Mouse (Mus musculus) heart, embryonic 14.5 days (tissue): ENCODE results near the gene Pik3ap1. TPM values are rescaled to one million over a fixed set of nuclear protein-coding genes. Genes with fewer than 3 reads are reported as not detected.
"Not testable (repeated sequence)": the region's sequence is repeated elsewhere in the genome, so short reads cannot be mapped to it uniquely, and the experiment has no call there.

Source experiments
- ATAC-seq: fragments of 200-750 bp; cut with Nextera tagmentation; 2 replicates; pipeline ENCODE4 v1.8.0; 2017; ENCODE audit warnings: low read depth, moderate TSS enrichment; ENCODE audit not compliant: insufficient number of reproducible peaks, insufficient read depth, low FRiP score
- H3K27ac ChIP-seq, 2 experiments: fragments of 200-500 bp in 1 of 2; fragments of 300-500 bp in 1 of 2; sonication (generic) in 1 of 2; replicated peaks in 1 of 2; 2 replicates each; pipeline ENCODE4 v1.5.1; 2012 to 2014; ENCODE audit warnings: low read depth in 2 of 2, low read length in 2 of 2, control low read depth in 1 of 2, mild to moderate bottlenecking in 1 of 2, mixed read lengths in 1 of 2; ENCODE audit not compliant: control insufficient read depth in 1 of 2, insufficient read depth in 1 of 2
- H3K27me3 ChIP-seq: fragments of 300-500 bp; sonication (generic); 2 replicates; pipeline ENCODE4 v1.6.1; 2014; ENCODE audit warnings: mild to moderate bottlenecking, low read length, control low read depth; ENCODE audit not compliant: control insufficient read depth, insufficient read depth
- H3K36me3 ChIP-seq: fragments of 300-500 bp; sonication (generic); 2 replicates; pipeline ENCODE4 v1.6.1; 2014; ENCODE audit warnings: mild to moderate bottlenecking, control low read depth, low read length, mixed read lengths; ENCODE audit not compliant: control insufficient read depth, insufficient read depth
- H3K4me1 ChIP-seq, 2 experiments: fragments of 200-500 bp in 1 of 2; fragments of 300-500 bp in 1 of 2; sonication (generic) in 1 of 2; 2 replicates each; pipeline ENCODE4 v1.6.1; 2012 to 2014; ENCODE audit warnings: low read length in 2 of 2, control low read depth in 1 of 2, mixed read lengths in 1 of 2; ENCODE audit not compliant: control insufficient read depth in 2 of 2, insufficient read depth in 2 of 2
- H3K4me2 ChIP-seq: fragments of 300-500 bp; sonication (generic); 2 replicates; pipeline ENCODE4 v1.6.1; 2014; ENCODE audit warnings: mild to moderate bottlenecking, low read length
- H3K4me3 ChIP-seq, 2 experiments: fragments of 200-500 bp in 1 of 2; fragments of 300-500 bp in 1 of 2; sonication (generic) in 1 of 2; 2 replicates each; pipeline ENCODE4 v1.5.1; 2012 to 2014; ENCODE audit warnings: low read length in 2 of 2, mild to moderate bottlenecking in 2 of 2, control low read depth in 1 of 2, low read depth in 1 of 2, moderate library complexity in 1 of 2; ENCODE audit not compliant: control insufficient read depth in 1 of 2, insufficient read depth in 1 of 2
- H3K9ac ChIP-seq: fragments of 300-500 bp; sonication (generic); 2 replicates; pipeline ENCODE4 v1.6.1; 2014; ENCODE audit warnings: mild to moderate bottlenecking, low read length
- H3K9me3 ChIP-seq: fragments of 300-500 bp; sonication (generic); 2 replicates; pipeline ENCODE4 v1.6.1; 2016; ENCODE audit warnings: low read length, control low read depth; ENCODE audit not compliant: control insufficient read depth
- WGBS: fragments of 180-500 bp; shearing (Covaris S2); extraction: QIAGEN DNeasy Blood & Tissue Kit; methylation state at CpG from one replicate; pipeline ENCODE4 v1.1.7; 2014; 5-methylcytosine and 5-hydroxymethylcytosine counted together
- polyA plus RNA-seq: library from polyadenylated mRNA; unstranded; fragments of >200 nt; fragmentation: Nextera tagmentation; extraction: Ambion mirVana; gene quantifications from 2 replicates; pipeline ENCODE4 v1.2.1, GENCODE M21; 2014

Pik3ap1 gene
- polyA plus RNA-seq, 1 experiment from 2014 or later, result 1.3 TPM

- H3K9me3 ChIP-seq, result no peaks in the 10 kb centered on the region
- no peak overlapping the region for H3K4me2 ChIP-seq
- peaks cover 2 to 8% of the 10 kb centered on the region in 2 experiments; a peak in 2 of 4 replicates for H3K4me1 ChIP-seq
- no peak overlapping the region for H3K27ac ChIP-seq
- no peaks in the 10 kb centered on the region for H3K36me3 ChIP-seq
- no peak overlapping the region for H3K9ac ChIP-seq
- WGBS, result 79% methylated on average over 7 of the region's 7 CpGs
- no peak for ATAC-seq
- 0 out of 2 replicates have a peak, but pooled peaks cover 3% of the 10 kb centered on the region for H3K27me3 ChIP-seq
- H3K4me3 ChIP-seq, result no peak overlapping the region
Observed at GRCm38 (mm10) chr19:41314696-41315095, 70.2 kb downstream of the Pik3ap1 start.

DNA sequence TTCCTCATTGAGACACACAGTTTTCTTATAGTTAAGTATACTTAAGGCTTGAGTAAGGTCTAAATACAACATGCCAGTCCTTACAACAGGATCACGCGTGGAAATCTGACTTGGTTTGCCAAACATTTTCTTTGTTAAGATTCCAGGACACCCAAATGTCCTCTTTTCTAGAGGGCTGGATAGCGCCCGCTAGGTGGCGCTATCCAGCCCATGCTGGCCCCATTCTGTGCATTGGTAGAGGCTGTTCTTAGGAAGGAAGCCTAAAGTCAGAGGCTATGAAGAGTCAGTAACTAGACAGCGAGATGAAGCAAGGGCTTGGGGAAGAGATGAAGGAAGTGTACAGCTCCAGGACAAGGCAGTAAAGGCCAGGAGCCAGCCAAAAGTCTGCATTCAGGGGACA lies 71.2 kb downstream of the Pik3ap1 start:
- H3K9ac ChIP-seq, result no peak overlapping the region
- H3K4me2 ChIP-seq, result no peak overlapping the region
- no peak for ATAC-seq
- peaks cover 2 to 8% of the 10 kb centered on the region in 2 experiments; a peak in 2 of 4 replicates for H3K4me1 ChIP-seq
- H3K36me3 ChIP-seq, result no peaks in the 10 kb centered on the region
- 22% methylated on average over 6 of the region's 6 CpGs for WGBS
- no peaks in the 10 kb centered on the region for H3K27me3 ChIP-seq
- no peak overlapping the region for H3K27ac ChIP-seq
- H3K9me3 ChIP-seq, result no peaks in the 10 kb centered on the region
- H3K4me3 ChIP-seq, result no peak overlapping the region

DNA sequence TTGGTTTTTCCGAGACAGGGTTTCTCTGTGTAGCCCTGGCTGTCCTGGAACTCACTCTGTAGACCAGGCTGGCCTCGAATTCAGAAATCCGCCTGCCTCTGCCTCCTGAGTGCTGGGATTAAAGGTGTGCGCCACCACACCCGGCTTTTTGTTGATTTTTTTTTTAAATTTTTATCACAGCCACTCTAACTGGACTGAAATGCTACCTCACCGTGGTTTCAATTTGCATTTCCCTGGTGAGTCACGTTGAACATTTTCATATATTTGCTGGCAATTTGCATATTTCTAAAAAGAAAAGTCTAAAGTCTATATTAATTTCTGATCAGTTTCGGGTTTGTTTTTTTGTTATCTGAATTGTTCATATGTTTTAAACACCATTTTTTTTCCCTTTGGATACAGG lies 72.3 kb downstream of the Pik3ap1 start:
- not testable (repeated sequence) for ATAC-seq, H3K4me1 ChIP-seq, H3K27ac ChIP-seq, H3K4me3 ChIP-seq, H3K36me3 ChIP-seq, H3K27me3 ChIP-seq, H3K9me3 ChIP-seq, H3K4me2 ChIP-seq, H3K9ac ChIP-seq
- 87% methylated on average over 8 of the region's 8 CpGs for WGBS

DNA sequence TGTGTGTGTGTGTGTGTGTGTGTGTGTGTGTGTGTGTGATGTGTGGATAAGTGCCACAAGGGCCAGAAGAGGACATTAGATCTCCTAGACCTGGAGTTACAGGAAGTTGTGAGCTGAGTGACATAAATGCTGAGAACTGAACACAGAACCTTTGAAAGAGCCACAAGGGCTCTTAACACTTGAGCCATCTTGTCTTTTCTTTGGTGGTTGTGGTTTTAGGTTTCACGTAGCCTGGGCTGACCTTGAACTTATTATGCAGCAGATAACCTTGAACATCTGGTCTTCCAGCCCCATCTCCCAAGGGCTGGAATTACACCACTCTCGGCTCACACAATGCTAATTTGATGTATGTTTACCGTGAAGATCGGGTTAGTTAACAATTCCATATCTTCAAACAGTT lies 72.9 kb downstream of the Pik3ap1 start:
- H3K27ac ChIP-seq, result no peak overlapping the region

GRCm38 (mm10) chr19:41310971-41311703 lies 73.8 kb downstream of the Pik3ap1 start:
- peak overlapping the region; percentile 34 to 37 for H3K4me3 ChIP-seq
- no peak for ATAC-seq
- H3K4me1 ChIP-seq, result peaks cover 2 to 8% of the 10 kb centered on the region in 2 experiments; a peak in 2 of 4 replicates
- no peak overlapping the region for H3K27ac ChIP-seq
- H3K27me3 ChIP-seq, result no peaks in the 10 kb centered on the region
- H3K9me3 ChIP-seq, result no peaks in the 10 kb centered on the region
- no peak overlapping the region; the same call in 1 of the 2 replicates for H3K9ac ChIP-seq
- peak overlapping the region; percentile 72 for H3K4me2 ChIP-seq
- no peaks in the 10 kb centered on the region for H3K36me3 ChIP-seq
- WGBS, result 16% methylated on average over 20 of the region's 20 CpGs

More for the DNA sequence above, 72.9 kb downstream of the Pik3ap1 start:
- no peaks in the 10 kb centered on the region for H3K27me3 ChIP-seq
- no peak overlapping the region for H3K4me2 ChIP-seq
- H3K4me1 ChIP-seq, result peaks cover 2 to 8% of the 10 kb centered on the region in 2 experiments; a peak in 2 of 4 replicates
- no peaks in the 10 kb centered on the region for H3K36me3 ChIP-seq
- 76% methylated on average over 4 of the region's 4 CpGs for WGBS
- no peak overlapping the region for H3K4me3 ChIP-seq
- no peaks in the 10 kb centered on the region for H3K9me3 ChIP-seq
- H3K9ac ChIP-seq, result no peak overlapping the region
- no peak for ATAC-seq

DNA sequence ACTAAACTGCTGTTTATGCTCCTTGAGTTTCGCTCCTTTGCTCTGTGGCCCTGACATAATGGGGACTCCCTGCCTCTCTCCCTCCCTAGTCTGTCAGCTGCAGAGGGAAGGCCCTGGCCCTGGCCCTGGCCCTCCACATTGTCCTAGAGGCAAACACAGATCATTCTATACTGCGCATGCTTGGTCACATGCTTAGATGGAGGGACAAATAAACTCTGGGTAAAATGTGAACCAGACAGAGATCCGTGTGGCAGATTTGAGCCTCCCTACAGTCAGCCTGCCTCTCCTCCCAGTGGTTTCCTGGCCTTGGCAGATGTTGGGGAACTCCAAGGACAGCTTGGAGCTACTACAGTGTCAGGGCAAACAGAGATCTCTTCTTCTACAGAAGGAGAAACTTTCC lies 81.0 kb downstream of the Pik3ap1 start:
- Histone ChIP-seq H3K4me1 (no peaks in the 10 kb centered on the region), H3K27ac (no peak overlapping the region), H3K9ac (no peak overlapping the region), H3K27me3 (no peaks in the 10 kb centered on the region), H3K4me3 (no peak overlapping the region), H3K36me3 (no peaks in the 10 kb centered on the region), H3K9me3 (no peaks in the 10 kb centered on the region), H3K4me2 (no peak overlapping the region)
- 67% methylated on average over 3 of the region's 3 CpGs for WGBS
- no peak for ATAC-seq

- ATAC-seq, result no peak
- Histone ChIP-seq H3K4me3 (no peak overlapping the region), H3K9me3 (no peaks in the 10 kb centered on the region), H3K27me3 (no peaks in the 10 kb centered on the region), H3K36me3 (no peaks in the 10 kb centered on the region), H3K4me1 (no peaks in the 10 kb centered on the region), H3K4me2 (no peak overlapping the region), H3K27ac (no peak overlapping the region), H3K9ac (no peak overlapping the region)
- WGBS, result 41% methylated on average over 6 of the region's 6 CpGs
Observed at GRCm38 (mm10) chr19:41303433-41303832, 81.5 kb downstream of the Pik3ap1 start.

- Histone ChIP-seq H3K4me3 (no peak overlapping the region), H3K4me1 (no peaks in the 10 kb centered on the region), H3K27me3 (no peaks in the 10 kb centered on the region), H3K36me3 (no peaks in the 10 kb centered on the region), H3K9me3 (no peaks in the 10 kb centered on the region), H3K4me2 (no peak overlapping the region), H3K27ac (no peak overlapping the region), H3K9ac (no peak overlapping the region)
- ATAC-seq, result no peak
- 64% methylated on average over 6 of the region's 6 CpGs for WGBS
Observed at GRCm38 (mm10) chr19:41301856-41302255, 83.0 kb downstream of the Pik3ap1 start.
